Comparison of ENCODE assay signal across 8 mouse cellular contexts in the genomic region with DNA sequence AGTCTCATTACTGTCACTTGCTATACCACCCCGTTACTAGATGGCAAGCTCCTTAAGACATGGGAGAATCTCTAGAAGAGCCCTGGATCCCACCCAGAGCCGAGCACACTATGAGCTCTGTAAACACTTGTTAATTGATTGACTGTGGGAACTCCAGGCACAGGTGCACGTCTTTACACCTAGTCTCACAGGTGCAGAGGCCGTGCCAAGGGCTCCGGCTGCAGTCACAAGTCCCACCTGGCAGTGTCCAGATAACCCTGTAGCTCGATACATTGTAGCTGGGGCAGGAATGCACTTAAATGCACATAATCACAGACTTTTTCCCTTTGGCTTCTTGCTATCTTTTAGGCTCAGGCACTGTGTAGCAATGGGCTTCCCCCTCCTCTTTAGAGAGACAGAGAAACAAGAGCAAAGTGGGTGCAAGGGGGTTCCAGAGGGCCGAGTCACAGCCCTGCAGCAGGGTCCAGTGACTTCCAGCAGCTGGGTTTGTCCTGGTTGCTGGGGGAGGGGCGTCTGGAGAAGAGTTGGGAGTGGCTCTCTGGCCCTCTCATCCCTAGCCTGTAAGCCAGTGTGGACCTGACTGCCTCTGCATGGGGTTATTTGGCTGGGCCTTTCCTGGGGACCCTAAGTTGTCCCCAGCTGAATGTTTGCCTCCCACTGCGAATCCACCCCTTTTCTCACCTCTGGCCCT. TPM values are rescaled to one million over a fixed set of nuclear protein-coding genes. Genes with fewer than 3 reads are reported as not detected.
DNase-seq lines count a peak whose midpoint lies in the region; ATAC-seq lines count a peak whose summit lies in the region.
"Had no signal": no experiment of that assay in that cellular context is flagged by ENCODE, and none has a peak within 500 bp of the region (broad histone marks: within the 10 kb centered on the region; RNA-seq: fewer than 3 reads in every experiment).

No protein-coding gene starts in this region.

- no peaks in the 10 kb centered on the region for H3K9me3 ChIP-seq in forebrain, embryonic 11.5 days (ENCODE audit: control insufficient read depth, low read length)
- H3K9me3 ChIP-seq in midbrain, embryonic 14.5 days (ENCODE audit: control insufficient read depth, low read length), result no peaks in the 10 kb centered on the region

- H3K27ac ChIP-seq in forebrain, embryonic 11.5 days (ENCODE audit: low read depth, low read length), result peak overlapping the region; percentile 93
- peak overlapping the region; percentile 99 for H3K27ac ChIP-seq in midbrain, embryonic 14.5 days (replicated peaks; ENCODE audit: low read depth, low read length)

- peak overlapping the region; percentile 44 for H3K9ac ChIP-seq in forebrain, embryonic 11.5 days (ENCODE audit: low read length)
- H3K9ac ChIP-seq in midbrain, embryonic 14.5 days (replicated peaks; ENCODE audit: low read length), result peak overlapping the region; percentile 97

- ATAC-seq in forebrain, embryonic 11.5 days (replicated peaks; ENCODE audit: low FRiP score), result no peak
- no peak for ATAC-seq in midbrain, embryonic 14.5 days (ENCODE audit: low FRiP score, low TSS enrichment)

- peak; percentile 64 for DNase-seq in urinary bladder, postnatal 14 days (ENCODE audit: low spot score)
- DNase-seq in urinary bladder, adult 2 months (ENCODE audit: low spot score), result no peak
- DNase-seq in forebrain, embryonic 11.5 days (ENCODE audit: low spot score), result peak; percentile 71
- DNase-seq in heart, postnatal 36 days, result peak; percentile 55 to 66
- DNase-seq in kidney, postnatal 4 days, result peak; percentile 88 to 93
- DNase-seq in midbrain, embryonic 14.5 days, result peak; percentile 78
- DNase-seq in thymus, postnatal 0 days (ENCODE audit: low spot score), result no peak

- H3K4me3 ChIP-seq in forebrain, embryonic 11.5 days (ENCODE audit: low read depth, low read length), result peak overlapping the region; percentile 79
- H3K4me3 ChIP-seq in midbrain, embryonic 14.5 days (replicated peaks; ENCODE audit: low read depth, low read length), result peak overlapping the region; percentile 89

- 9% methylated on average over 9 of the region's 9 CpGs for WGBS in forebrain, embryonic 11.5 days
- 2% methylated on average over 9 of the region's 9 CpGs for WGBS in midbrain, embryonic 14.5 days

- no peaks in the 10 kb centered on the region for H3K27me3 ChIP-seq in forebrain, embryonic 11.5 days (ENCODE audit: control insufficient read depth, insufficient read depth, low read length)
- H3K27me3 ChIP-seq in midbrain, embryonic 14.5 days (ENCODE audit: control insufficient read depth, insufficient read depth, low read length), result no peaks in the 10 kb centered on the region

- intact Hi-C loops in heart, postnatal 36 days (cut with DNase I), result loop anchor here (1.0 kb wide), 1 partner anchor 27 kb away; no protein-coding TSS in a partner anchor

- H3K4me1 ChIP-seq in forebrain, embryonic 11.5 days (replicated peaks; ENCODE audit: control insufficient read depth, insufficient read depth, low read length), result peaks cover 60% of the 10 kb centered on the region
- H3K4me1 ChIP-seq in midbrain, embryonic 14.5 days (ENCODE audit: control insufficient read depth, insufficient read depth, low read length), result peaks cover 63% of the 10 kb centered on the region

- peak overlapping the region; percentile 79 for H3K4me2 ChIP-seq in forebrain, embryonic 11.5 days (ENCODE audit: low read depth, low read length, severe bottlenecking)
- H3K4me2 ChIP-seq in midbrain, embryonic 14.5 days (ENCODE audit: low read length), result peak overlapping the region; percentile 73

- H3K36me3 ChIP-seq in forebrain, embryonic 11.5 days (ENCODE audit: control insufficient read depth, insufficient read depth, low read length), result no peaks in the 10 kb centered on the region
- 0 out of 2 replicates have a peak, but pooled peaks cover 2% of the 10 kb centered on the region for H3K36me3 ChIP-seq in midbrain, embryonic 14.5 days (ENCODE audit: control insufficient read depth, insufficient read depth, low read length)

RNA-seq across cellular contexts. Expression of a gene that starts 3.4 kb away (rescaled TPM):
- polyA plus RNA-seq in urinary bladder, adult 2 months (2012; rRNA removed), result 62.2 and 88.1 TPM in 2 replicates
- 35.9 and 36.9 TPM in 2 replicates for polyA plus RNA-seq in forebrain, embryonic 11.5 days (2014; fragmentation: Nextera tagmentation; extraction: Ambion mirVana)
- total RNA-seq in heart, postnatal 36 days (2021), result 100 to 1,000 TPM; 100 to 111 TPM
- polyA plus RNA-seq in midbrain, embryonic 14.5 days (2014; fragmentation: Nextera tagmentation; extraction: Ambion mirVana), result 175 and 194 TPM in 2 replicates
- 7.3 and 9.1 TPM in 2 replicates for polyA plus RNA-seq in thymus, postnatal 0 days (2015; fragmentation: Nextera tagmentation; extraction: Ambion mirVana)

RNA-seq across cellular contexts. Expression of a gene that starts 14.6 kb away (rescaled TPM):
- polyA plus RNA-seq in urinary bladder, adult 2 months (2012; rRNA removed), result 29.6 and 32.8 TPM in 2 replicates
- 75.9 and 76.6 TPM in 2 replicates for polyA plus RNA-seq in forebrain, embryonic 11.5 days (2014; fragmentation: Nextera tagmentation; extraction: Ambion mirVana)
- total RNA-seq in heart, postnatal 36 days (2021), result 10 to 100 TPM; 45.2 to 52.7 TPM
- 65.7 and 81.1 TPM in 2 replicates for polyA plus RNA-seq in midbrain, embryonic 14.5 days (2014; fragmentation: Nextera tagmentation; extraction: Ambion mirVana)
- 48.3 and 48.5 TPM in 2 replicates for polyA plus RNA-seq in thymus, postnatal 0 days (2015; fragmentation: Nextera tagmentation; extraction: Ambion mirVana)

RNA-seq across cellular contexts. Expression of a gene that starts 31.3 kb away (rescaled TPM):
- polyA plus RNA-seq in urinary bladder, adult 2 months (2012; rRNA removed), result 119 and 219 TPM in 2 replicates
- 1.0 and 1.6 TPM in 2 replicates for polyA plus RNA-seq in forebrain, embryonic 11.5 days (2014; fragmentation: Nextera tagmentation; extraction: Ambion mirVana)
- total RNA-seq in heart, postnatal 36 days (2021), result 100 to 1,000 TPM; 104 to 107 TPM
- 3.0 TPM in 2 replicates for polyA plus RNA-seq in midbrain, embryonic 14.5 days (2014; fragmentation: Nextera tagmentation; extraction: Ambion mirVana)
- polyA plus RNA-seq in thymus, postnatal 0 days (2015; fragmentation: Nextera tagmentation; extraction: Ambion mirVana), result 2.6 and 3.0 TPM in 2 replicates

RNA-seq across cellular contexts. Expression of a gene that starts 42.7 kb away (rescaled TPM):
- polyA plus RNA-seq in urinary bladder, adult 2 months (2012; rRNA removed), result 0.38 and 0.73 TPM in 2 replicates
- not detected in 2 replicates for polyA plus RNA-seq in forebrain, embryonic 11.5 days (2014; fragmentation: Nextera tagmentation; extraction: Ambion mirVana)
- not detected for total RNA-seq in heart, postnatal 36 days (2021)
- polyA plus RNA-seq in midbrain, embryonic 14.5 days (2014; fragmentation: Nextera tagmentation; extraction: Ambion mirVana), result not detected in 2 replicates
- polyA plus RNA-seq in thymus, postnatal 0 days (2015; fragmentation: Nextera tagmentation; extraction: Ambion mirVana), result not detected in 2 replicates
- total RNA-seq: left cerebral cortex, postnatal 36 days had no signal

RNA-seq across cellular contexts. Expression of a gene that starts 51.5 kb away (rescaled TPM):
- 57.0 and 58.7 TPM in 2 replicates for polyA plus RNA-seq in urinary bladder, adult 2 months (2012; rRNA removed)
- polyA plus RNA-seq in forebrain, embryonic 11.5 days (2014; fragmentation: Nextera tagmentation; extraction: Ambion mirVana), result 24.0 and 28.4 TPM in 2 replicates
- 10 to 100 TPM; 74.4 to 75.3 TPM for total RNA-seq in heart, postnatal 36 days (2021)
- 25.0 and 35.9 TPM in 2 replicates for polyA plus RNA-seq in midbrain, embryonic 14.5 days (2014; fragmentation: Nextera tagmentation; extraction: Ambion mirVana)
- polyA plus RNA-seq in thymus, postnatal 0 days (2015; fragmentation: Nextera tagmentation; extraction: Ambion mirVana), result 14.4 and 20.4 TPM in 2 replicates

Comparison
In these comparisons a context has a peak if more than half of its experiments do, and no peak if none do; other contexts are left out.
1. DNase-seq: peak in urinary bladder, postnatal 14 days (single experiment), forebrain, embryonic 11.5 days (single experiment), heart, postnatal 36 days (2 of 2), kidney, postnatal 4 days (2 of 2) and midbrain, embryonic 14.5 days (single experiment); none in urinary bladder, adult 2 months (single experiment) and thymus, postnatal 0 days (single experiment).
2. RNA of a gene that starts 31.3 kb away (polyA plus RNA-seq): 119 to 219 TPM in urinary bladder, adult 2 months; 2.6 to 3.0 TPM in thymus, postnatal 0 days, 3.0 TPM in midbrain, embryonic 14.5 days and 1.0 to 1.6 TPM in forebrain, embryonic 11.5 days; every median in the first group is over 10 times any median in the second.